Mouse (Mus musculus): ENCODE results near the gene Ubr7. TPM values are rescaled to one million over a fixed set of nuclear protein-coding genes. Genes with fewer than 3 reads are reported as not detected.
A peak's percentile ranks its signal among the peaks of the same experiment; 100 is the strongest.

The Ubr7 gene
- total and polyA plus RNA-seq, 3 experiments, result 12.3 to 24.6 (median 22.8) TPM

DNA sequence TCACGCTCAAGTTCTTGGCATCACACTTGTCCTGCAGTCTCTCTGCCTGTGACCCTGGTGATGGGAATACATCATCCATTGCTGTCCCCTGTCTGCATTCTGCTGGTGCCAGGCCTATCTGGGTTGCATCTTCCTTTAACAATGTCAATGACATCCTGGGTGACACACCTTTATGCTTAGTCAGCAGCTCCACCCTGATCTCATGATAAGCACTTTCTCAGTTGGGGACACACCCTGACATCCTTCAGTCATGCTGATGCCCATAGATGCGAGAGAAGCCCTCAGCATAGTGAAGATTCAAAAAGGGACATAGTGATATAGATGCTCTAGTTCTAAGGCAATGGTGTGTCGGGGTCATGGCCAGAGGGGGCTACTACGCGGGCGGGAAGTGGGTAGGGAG lies 32.6 kb upstream of the Ubr7 start:
- Histone ChIP-seq H3K9ac (ENCODE audit: low read depth, low read length) (no peak overlapping the region), H3K27me3 (ENCODE audit: control insufficient read depth, insufficient read depth, low read length) (no peaks in the 10 kb centered on the region), H3K27ac (no peak overlapping the region), H3K4me3 (no peak overlapping the region), H3K36me3 (ENCODE audit: control insufficient read depth, insufficient read depth, low read length) (no peaks in the 10 kb centered on the region), H3K4me1 (ENCODE audit: control insufficient read depth, insufficient read depth, low read length) (no peaks in the 10 kb centered on the region), H3K79me2 (replicated peaks; ENCODE audit: control insufficient read depth, insufficient read depth, low read length) (no peaks in the 10 kb centered on the region)
- 87% methylated on average over 6 of the region's 6 CpGs for WGBS
- DNase-seq, result no peak
- intact Hi-C loops (cut with DNase I), result no loop called here
- no peak for TF ChIP-seq CTCF (IDR thresholded peaks at IDR 0.05)
- no peak for TF ChIP-seq POLR2A (IDR thresholded peaks at IDR 0.05; ENCODE audit: insufficient read depth, low read depth, low read length)
- TF ChIP-seq EP300 (IDR thresholded peaks at IDR 0.05; ENCODE audit: insufficient read depth, low read depth, low read length), result no peak

DNA sequence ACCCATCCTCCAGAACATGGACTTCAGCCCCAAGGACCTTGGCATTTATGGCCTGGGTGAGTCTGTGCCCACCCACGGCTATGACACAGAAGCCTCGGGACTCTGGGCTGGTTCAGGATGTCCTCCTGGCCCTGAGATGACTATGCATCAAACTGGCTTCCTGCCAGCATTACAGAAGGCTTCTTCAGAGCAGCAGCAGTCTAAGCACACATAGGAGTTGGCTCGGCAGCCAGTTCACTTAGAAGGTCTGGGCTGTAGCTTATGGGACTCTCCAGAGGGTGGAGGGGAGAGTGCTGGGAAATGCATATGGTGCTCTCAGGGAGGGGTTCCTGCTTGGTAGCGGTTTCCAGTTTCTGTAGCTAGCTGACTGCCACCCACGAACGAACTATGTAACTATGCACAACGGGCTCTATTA lies 32.0 kb upstream of the Ubr7 start:
- H3K79me2 ChIP-seq (replicated peaks; ENCODE audit: control insufficient read depth, insufficient read depth, low read length), result no peaks in the 10 kb centered on the region
- intact Hi-C loops (cut with DNase I), result no loop called here
- H3K4me3 ChIP-seq, result no peak overlapping the region
- no peak overlapping the region for H3K9ac ChIP-seq (ENCODE audit: low read depth, low read length)
- H3K4me1 ChIP-seq (ENCODE audit: control insufficient read depth, insufficient read depth, low read length), result no peaks in the 10 kb centered on the region
- DNase-seq, result no peak
- TF ChIP-seq POLR2A (IDR thresholded peaks at IDR 0.05; ENCODE audit: insufficient read depth, low read depth, low read length), result no peak
- TF ChIP-seq CTCF (IDR thresholded peaks at IDR 0.05), result no peak
- no peaks in the 10 kb centered on the region for H3K36me3 ChIP-seq (ENCODE audit: control insufficient read depth, insufficient read depth, low read length)
- 56% methylated on average over 7 of the region's 7 CpGs for WGBS
- no peaks in the 10 kb centered on the region for H3K27me3 ChIP-seq (ENCODE audit: control insufficient read depth, insufficient read depth, low read length)
- no peak overlapping the region for H3K27ac ChIP-seq

DNA sequence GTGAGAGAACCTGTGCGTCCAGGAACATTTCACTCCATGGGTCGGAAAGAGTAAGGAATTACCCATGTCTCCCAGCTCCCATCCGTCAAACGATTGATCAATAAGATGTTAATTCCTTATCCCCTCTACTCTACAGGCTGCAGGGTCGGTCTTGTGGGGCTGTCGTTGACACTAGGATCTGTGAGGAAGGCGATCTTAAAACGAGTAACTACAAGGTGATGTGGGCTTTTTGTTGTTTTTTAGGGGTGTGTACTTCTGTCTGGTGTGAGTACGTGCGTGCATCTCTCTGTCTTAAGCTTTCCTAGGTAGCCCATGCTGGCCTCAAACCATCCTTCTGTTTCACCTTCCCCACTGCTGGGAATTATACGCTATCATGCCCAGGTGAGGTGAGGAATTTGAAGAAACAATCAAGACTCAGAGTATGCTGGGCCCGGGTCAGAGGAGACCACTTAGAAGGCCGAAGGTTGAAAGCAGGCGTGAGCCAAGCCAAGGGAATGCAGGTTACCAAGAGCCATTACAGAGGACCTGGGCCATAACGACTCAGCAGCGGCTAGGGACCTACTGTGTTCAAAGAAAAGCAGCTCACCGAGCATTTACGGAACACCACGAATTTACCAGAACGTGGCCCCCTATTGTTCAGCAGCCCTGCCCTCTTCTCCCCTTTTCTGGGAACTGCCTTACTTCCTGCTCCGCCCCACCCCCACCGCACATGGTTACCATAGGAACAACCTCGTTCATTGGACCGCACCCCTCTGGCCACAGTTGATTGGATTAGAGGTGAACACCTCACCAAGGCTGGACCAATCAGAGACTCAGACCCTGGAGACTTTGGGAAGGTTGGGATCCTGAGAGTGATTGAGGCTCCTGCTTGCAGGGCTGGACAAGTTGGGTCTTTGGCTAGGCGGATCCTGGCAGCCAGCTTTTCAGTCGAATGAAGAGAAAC lies 27.6 kb upstream of the Ubr7 start:
- TF ChIP-seq EP300 (IDR thresholded peaks at IDR 0.05; ENCODE audit: insufficient read depth, low read depth, low read length), result no peak
- no peak for TF ChIP-seq POLR2A (IDR thresholded peaks at IDR 0.05; ENCODE audit: insufficient read depth, low read depth, low read length)
- no peak for TF ChIP-seq CTCF (IDR thresholded peaks at IDR 0.05)
- no peaks in the 10 kb centered on the region for H3K4me1 ChIP-seq (ENCODE audit: control insufficient read depth, insufficient read depth, low read length)
- no peak overlapping the region for H3K27ac ChIP-seq
- no peaks in the 10 kb centered on the region for H3K36me3 ChIP-seq (ENCODE audit: control insufficient read depth, insufficient read depth, low read length)
- no peaks in the 10 kb centered on the region for H3K27me3 ChIP-seq (ENCODE audit: control insufficient read depth, insufficient read depth, low read length)
- intact Hi-C loops (cut with DNase I), result no loop called here
- peak in 1 of 2 experiments; percentile 40 for DNase-seq
- no peak overlapping the region for H3K9ac ChIP-seq (ENCODE audit: low read depth, low read length)
- WGBS, result 50% methylated on average over 26 of the region's 26 CpGs
- no peaks in the 10 kb centered on the region for H3K79me2 ChIP-seq (replicated peaks; ENCODE audit: control insufficient read depth, insufficient read depth, low read length)
- H3K4me3 ChIP-seq, result no peak overlapping the region

DNA sequence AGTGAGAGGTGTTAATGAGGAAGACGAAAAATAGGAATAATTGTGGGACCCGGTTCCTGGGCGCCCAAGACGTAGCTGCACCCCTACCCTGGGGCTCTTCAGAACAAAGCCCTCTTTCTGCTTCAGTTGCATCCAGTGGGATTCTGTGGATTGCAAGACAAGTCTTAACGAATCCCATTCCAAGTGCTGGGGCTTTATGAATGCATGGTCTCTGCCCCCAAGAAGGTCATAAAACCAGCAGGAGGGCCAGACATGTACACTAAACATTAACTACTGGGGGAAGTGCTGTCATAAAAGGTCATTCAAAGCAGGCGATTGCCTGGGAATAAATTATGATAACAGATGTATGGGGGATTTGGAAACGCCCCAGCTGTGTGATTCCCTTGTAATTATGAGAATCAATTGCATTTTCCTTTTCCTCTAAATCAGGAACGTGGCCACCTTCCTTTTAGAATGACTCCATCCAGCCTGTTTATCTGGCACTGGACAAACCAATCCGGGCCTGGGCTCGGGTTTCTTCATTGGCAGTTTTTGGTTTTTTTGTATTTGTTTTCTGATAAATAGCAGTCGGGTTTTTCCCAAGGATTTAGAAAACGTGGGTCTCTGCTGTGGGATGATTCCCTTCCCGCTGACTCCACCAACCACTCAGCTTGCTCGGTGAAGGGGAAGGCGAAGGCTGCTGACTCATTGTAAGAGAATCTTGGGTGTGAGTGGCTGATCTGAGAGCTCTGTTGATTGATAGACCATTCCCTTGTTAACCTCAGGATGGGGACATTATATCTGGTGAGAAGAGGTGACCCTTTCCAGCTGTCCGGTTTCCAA lies 26.8 kb upstream of the Ubr7 start:
- intact Hi-C loops (cut with DNase I), result no loop called here
- Histone ChIP-seq H3K36me3 (ENCODE audit: control insufficient read depth, insufficient read depth, low read length) (no peaks in the 10 kb centered on the region), H3K27me3 (ENCODE audit: control insufficient read depth, insufficient read depth, low read length) (no peaks in the 10 kb centered on the region), H3K4me1 (ENCODE audit: control insufficient read depth, insufficient read depth, low read length) (no peaks in the 10 kb centered on the region), H3K27ac (no peak overlapping the region), H3K9ac (ENCODE audit: low read depth, low read length) (no peak overlapping the region), H3K4me3 (no peak overlapping the region), H3K79me2 (replicated peaks; ENCODE audit: control insufficient read depth, insufficient read depth, low read length) (no peaks in the 10 kb centered on the region)
- WGBS, result 41% methylated on average over 16 of the region's 16 CpGs
- TF ChIP-seq CTCF (IDR thresholded peaks at IDR 0.05), result no peak
- TF ChIP-seq EP300 (IDR thresholded peaks at IDR 0.05; ENCODE audit: insufficient read depth, low read depth, low read length), result no peak
- no peak for TF ChIP-seq POLR2A (IDR thresholded peaks at IDR 0.05; ENCODE audit: insufficient read depth, low read depth, low read length)
- no peak for DNase-seq

DNA sequence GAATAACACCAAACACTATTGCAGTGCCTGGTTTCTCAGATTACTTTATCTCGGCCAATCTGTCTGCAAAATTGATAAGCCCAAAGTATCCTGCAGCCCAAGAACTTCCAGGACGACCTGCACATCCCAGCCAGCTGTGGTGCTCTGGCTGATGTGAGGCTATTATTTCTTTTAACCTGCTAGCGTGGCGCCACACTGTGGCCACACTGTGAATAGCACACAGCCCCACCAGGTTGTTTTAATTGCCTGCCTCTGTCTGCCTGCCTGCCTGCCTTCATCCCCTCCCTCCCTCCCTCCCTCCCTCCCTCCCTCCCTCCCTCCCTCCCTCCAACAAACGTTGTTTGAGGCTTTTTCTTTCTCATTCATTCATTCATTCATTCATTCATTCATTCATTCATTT lies 24.4 kb upstream of the Ubr7 start:
- no peak for TF ChIP-seq EP300 (IDR thresholded peaks at IDR 0.05; ENCODE audit: insufficient read depth, low read depth, low read length)
- TF ChIP-seq CTCF (IDR thresholded peaks at IDR 0.05), result peak; percentile 69
- H3K27ac ChIP-seq, result no peak overlapping the region
- no peaks in the 10 kb centered on the region for H3K4me1 ChIP-seq (ENCODE audit: control insufficient read depth, insufficient read depth, low read length)
- WGBS, result 4% methylated on average over 5 of the region's 5 CpGs
- no peaks in the 10 kb centered on the region for H3K79me2 ChIP-seq (replicated peaks; ENCODE audit: control insufficient read depth, insufficient read depth, low read length)
- no peaks in the 10 kb centered on the region for H3K27me3 ChIP-seq (ENCODE audit: control insufficient read depth, insufficient read depth, low read length)
- H3K4me3 ChIP-seq, result no peak overlapping the region
- H3K9ac ChIP-seq (ENCODE audit: low read depth, low read length), result no peak overlapping the region
- DNase-seq, result peak; percentile 49 to 68
- no peaks in the 10 kb centered on the region for H3K36me3 ChIP-seq (ENCODE audit: control insufficient read depth, insufficient read depth, low read length)
- intact Hi-C loops (cut with DNase I), result no loop called here

DNA sequence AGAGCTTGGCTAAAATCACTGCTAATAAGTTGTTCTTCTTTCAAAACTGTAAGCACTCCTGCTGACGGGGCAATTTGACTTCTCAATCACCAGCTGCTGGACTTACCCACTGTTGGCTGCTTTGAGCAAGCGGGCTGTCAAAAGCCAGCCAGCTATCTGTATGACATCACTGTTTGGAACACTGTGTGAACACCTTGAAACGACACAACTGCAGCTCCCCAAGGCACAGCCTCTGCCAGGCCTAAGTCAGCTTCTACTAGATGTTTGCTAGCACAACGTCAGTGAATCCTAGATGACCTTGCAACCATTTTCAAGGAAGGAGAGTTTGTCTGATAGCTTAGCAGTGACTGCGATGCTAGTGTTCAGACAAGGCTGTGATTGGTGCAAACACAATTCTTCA lies 18.7 kb upstream of the Ubr7 start:
- Histone ChIP-seq H3K27ac (no peak overlapping the region), H3K4me3 (no peak overlapping the region), H3K27me3 (ENCODE audit: control insufficient read depth, insufficient read depth, low read length) (no peaks in the 10 kb centered on the region), H3K9ac (ENCODE audit: low read depth, low read length) (no peak overlapping the region), H3K79me2 (replicated peaks; ENCODE audit: control insufficient read depth, insufficient read depth, low read length) (no peaks in the 10 kb centered on the region), H3K4me1 (ENCODE audit: control insufficient read depth, insufficient read depth, low read length) (peaks cover 2% of the 10 kb centered on the region; the same call in 1 of the 2 replicates), H3K36me3 (ENCODE audit: control insufficient read depth, insufficient read depth, low read length) (peaks cover under 1% of the 10 kb centered on the region; the same call in 1 of the 2 replicates)
- 49% methylated on average over 5 of the region's 5 CpGs for WGBS
- intact Hi-C loops (cut with DNase I), result no loop called here
- peak in 1 of 2 experiments; percentile 17 for DNase-seq
- TF ChIP-seq POLR2A (IDR thresholded peaks at IDR 0.05; ENCODE audit: insufficient read depth, low read depth, low read length) (no peak), EP300 (IDR thresholded peaks at IDR 0.05; ENCODE audit: insufficient read depth, low read depth, low read length) (no peak), CTCF (IDR thresholded peaks at IDR 0.05) (no peak)

All from heart, adult 2 months (tissue).